Mouse (Mus musculus): Measurements from ENCODE around the gene Gprc5c.

DNA sequence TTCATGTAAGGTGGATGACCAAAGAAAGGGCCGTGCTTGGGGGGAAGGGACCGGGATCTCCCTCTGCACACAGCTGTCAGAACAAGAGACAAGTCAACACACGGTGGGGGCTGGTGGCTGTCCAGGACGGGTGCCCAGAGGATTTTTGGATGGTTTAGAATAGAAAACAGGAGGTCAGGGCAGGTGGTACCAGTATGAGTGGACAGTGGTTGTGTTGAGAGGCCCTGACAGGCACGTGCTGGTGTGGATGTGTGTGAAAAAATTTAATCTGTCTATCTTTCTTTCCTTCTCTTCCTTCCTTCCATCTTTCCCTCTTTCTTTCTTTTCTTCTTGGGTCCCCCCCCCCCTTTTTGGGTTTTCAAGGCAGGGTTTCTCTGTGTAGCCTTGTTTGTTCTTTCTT, 39.6 kb downstream of the Gprc5c start:
- TF ChIP-seq GABPA (IDR thresholded peaks at IDR 0.05; ENCODE audit: insufficient replicate concordance, low read depth, low read length) (no peak), BHLHE40 (IDR thresholded peaks at IDR 0.05; ENCODE audit: low read depth, low read length) (peak; percentile 79), CTCF (conservative IDR thresholded peaks at IDR 0.05 in 1 of 2, IDR thresholded peaks at IDR 0.05 in 1 of 2; ENCODE audit: low read depth in 2 of 2, low read length in 2 of 2) (no peak), E2F4 (IDR thresholded peaks at IDR 0.05; ENCODE audit: insufficient replicate concordance, low read depth, low read length) (no peak), ZNF384 (IDR thresholded peaks at IDR 0.05; ENCODE audit: low read depth, low read length) (no peak), EP300 (IDR thresholded peaks at IDR 0.05; ENCODE audit: low read length) (no peak), ETS1 (conservative IDR thresholded peaks at IDR 0.05; ENCODE audit: low read depth, low read length) (no peak)
